Mouse (Mus musculus): ENCODE results near the gene Faap20.

- TF ChIP-seq POLR2A (IDR thresholded peaks at IDR 0.05; ENCODE audit: insufficient read length, low read depth) (no peak), CEBPB (IDR thresholded peaks at IDR 0.05; ENCODE audit: insufficient read depth, poor library complexity, severe bottlenecking) (no peak), MAX (IDR thresholded peaks at IDR 0.05; ENCODE audit: low read depth) (no peak), REST (IDR thresholded peaks at IDR 0.05; ENCODE audit: insufficient read depth, insufficient read length) (no peak), MYOG (IDR thresholded peaks at IDR 0.05; ENCODE audit: control insufficient read depth in 1 of 3, insufficient read depth in 1 of 3, insufficient read length in 2 of 3, low read depth in 2 of 3) (no peak), USF1 (IDR thresholded peaks at IDR 0.05; ENCODE audit: low read depth) (no peak), POLR2AphosphoS2 (IDR thresholded peaks at IDR 0.05; ENCODE audit: insufficient read length, low read depth) (no peak), MYOD1 (IDR thresholded peaks at IDR 0.05; ENCODE audit: control insufficient read depth in 1 of 3, insufficient read length in 2 of 3, low read depth in 2 of 3) (no peak)
Observed at GRCm38 (mm10) chr4:155251147-155251546, 1.5 kb downstream of the Faap20 start.

All from myocyte (in vitro differentiated cells).